Mouse (Mus musculus) skeletal muscle tissue, adult 2 months (tissue): ENCODE measurements at regions not wholly inside any gene's neighbourhood (a gene's known extent, or its start where the extent isn't known, plus 50 kb on each side); places are given as distances from the start of the nearest gene placed in this dataset.

Source experiments
- DNase-seq: peaks from one replicate; pipeline ENCODE4 v3.0.0-alpha.2; 2012; ENCODE audit warnings: low read depth, low spot score

GRCm38 (mm10) chr12:118784643-118785042, 61.5 kb upstream of the Sp8 start:
- DNase-seq: no peak

- no peak for DNase-seq
Measured at GRCm38 (mm10) chr12:118781978-118782377, 64.2 kb upstream of the Sp8 start.

GRCm38 (mm10) chr12:118775463-118776064, 70.6 kb upstream of the Sp8 start:
- no peak for DNase-seq

GRCm38 (mm10) chr12:118772790-118773189, 73.3 kb upstream of the Sp8 start:
- DNase-seq: no peak

GRCm38 (mm10) chr12:118766472-118766871, 79.7 kb upstream of the Sp8 start:
- DNase-seq: no peak

- DNase-seq: no peak
Measured at GRCm38 (mm10) chr12:118754076-118754475, 92.1 kb upstream of the Sp8 start.

GRCm38 (mm10) chr12:118739103-118739502, 107.0 kb upstream of the Sp8 start:
- no peak for DNase-seq

GRCm38 (mm10) chr12:118725891-118726290, 120.2 kb upstream of the Sp8 start:
- no peak for DNase-seq

GRCm38 (mm10) chr12:118719878-118720573, 126.1 kb upstream of the Sp8 start:
- DNase-seq: no peak

- DNase-seq: no peak
Measured at GRCm38 (mm10) chr12:118716824-118717223, 129.3 kb upstream of the Sp8 start.

- DNase-seq: no peak
Measured at GRCm38 (mm10) chr12:118706626-118707025, 139.5 kb upstream of the Sp8 start.

GRCm38 (mm10) chr12:118704826-118705225, 141.3 kb upstream of the Sp8 start:
- DNase-seq: no peak

GRCm38 (mm10) chr12:118703730-118704129, 142.4 kb upstream of the Sp8 start:
- no peak for DNase-seq

- DNase-seq: no peak
Measured at GRCm38 (mm10) chr12:118703068-118703662, 143.0 kb upstream of the Sp8 start.

GRCm38 (mm10) chr12:118701838-118702237, 144.3 kb upstream of the Sp8 start:
- DNase-seq: no peak

GRCm38 (mm10) chr12:118698110-118698509, 148.0 kb upstream of the Sp8 start:
- no peak for DNase-seq

GRCm38 (mm10) chr12:118694701-118695100, 151.4 kb upstream of the Sp8 start:
- DNase-seq: no peak

- no peak for DNase-seq
Measured at GRCm38 (mm10) chr12:118682902-118683301, 163.2 kb upstream of the Sp8 start.

GRCm38 (mm10) chr12:118677989-118678388, 168.1 kb upstream of the Sp8 start:
- DNase-seq: no peak

- DNase-seq: no peak
Measured at GRCm38 (mm10) chr12:118661575-118661974, 184.6 kb upstream of the Sp8 start.

GRCm38 (mm10) chr12:118661214-118661486, 185.0 kb upstream of the Sp8 start:
- DNase-seq: no peak

GRCm38 (mm10) chr12:118660384-118661213, 185.5 kb upstream of the Sp8 start:
- no peak for DNase-seq
